Mouse (Mus musculus) small intestine, adult 10 weeks (tissue): Measurements from ENCODE around the gene Tceal8. TPM values are rescaled to one million over a fixed set of nuclear protein-coding genes. Genes with fewer than 3 reads are reported as not detected.

Experiments used
- polyA plus RNA-seq: library from polyadenylated mRNA; stranded (reverse); fragments of 350-450 nt; fragmentation: Illumina TruSeq; extraction: RNeasy Lipid Tissue Mini Kit (QIAGEN cat#74804); gene quantifications from one replicate; pipeline ENCODE4 v1.2.3, GENCODE M21; 2014; ENCODE audit warnings: low replicate concordance

Gene Tceal8
- 21.4 TPM for polyA plus RNA-seq

GRCm38 (mm10) chrX:136172118-136172551, at the start of gene Tceal8:
Gene Tceal8 (minus strand): TSS chrX:136172342.

GRCm38 (mm10) chrX:136214729-136215677, 42.9 kb upstream of the Tceal8 start, which contains the start of the genes Tceal7 and Bex1:
Gene Tceal7 (plus strand): TSS chrX:136214779.
Gene Bex1 (minus strand): TSS chrX:136215513.

GRCm38 (mm10) chrX:136203664-136204066, 31.5 kb upstream of the Tceal8 start, which contains the start of gene Tceal5:
Gene Tceal5 (minus strand): TSS chrX:136203876.

GRCm38 (mm10) chrX:136138827-136139639, 33.1 kb downstream of the Tceal8 start, which contains the start of gene Bex4:
Gene Bex4 (plus strand): TSS chrX:136138996.

Other genes starting within 250 kb of the Tceal8 start
- gene Arxes2, start 178.5 kb downstream of the Tceal8 start, polyA plus RNA-seq = 6.6 TPM
- 1.0 TPM for gene Arxes1, start 139.0 kb downstream of the Tceal8 start, polyA plus RNA-seq
- 1.9 TPM for gene Bex2, start 104.1 kb downstream of the Tceal8 start, polyA plus RNA-seq
- gene Nxf3, start 87.1 kb downstream of the Tceal8 start, polyA plus RNA-seq = not detected
- not detected for gene Bex4, start 33.3 kb downstream of the Tceal8 start, polyA plus RNA-seq
- not detected for gene Tceal5, start 31.5 kb upstream of the Tceal8 start, polyA plus RNA-seq
- gene Tceal7, start 42.4 kb upstream of the Tceal8 start, polyA plus RNA-seq = not detected
- 0.74 TPM for gene Bex1, start 43.2 kb upstream of the Tceal8 start, polyA plus RNA-seq
- 165 TPM for gene Tceal9, start 72.7 kb upstream of the Tceal8 start, polyA plus RNA-seq
- 2.7 TPM for gene Bex3, start 97.9 kb upstream of the Tceal8 start, polyA plus RNA-seq